Mouse (Mus musculus) liver, embryonic 14.5 days (tissue): ENCODE measurements around the gene Vps9d1.

ENCODE experiments used
- CTCF ChIP-seq: IDR thresholded peaks from 2 replicates; pipeline ENCODE4 v1.5.1; 2016; ENCODE audit warnings: antibody characterized with exemption, low read depth, control low read depth
- EP300 ChIP-seq: IDR thresholded peaks from 2 replicates; pipeline ENCODE4 v1.6.1; 2016; ENCODE audit warnings: antibody characterized with exemption, low read depth

GRCm38 (mm10) chr8:123271147-123271546 is 17.0 kb upstream of the Vps9d1 start:
- TF ChIP-seq CTCF (no peak), EP300 (no peak)
